Mouse (Mus musculus): ENCODE measurements around the gene Bcl7a. TPM values are rescaled to one million over a fixed set of nuclear protein-coding genes. Genes with fewer than 3 reads are reported as not detected.

Bcl7a gene
- total RNA-seq (2018; cell fraction: chromatin; rRNA removed): 10 to 100 TPM in 3 of 26 experiments, 1 to 10 TPM in 22, under 1 TPM in 1; 0.88 to 16.4 (median 3.6) TPM
- 1 to 10 TPM in 15 of 26 experiments, under 1 TPM in 11; 0.19 to 3.5 (median 1.1) TPM for total RNA-seq (2018; cell fraction: cytosol; rRNA removed)
- total RNA-seq (2018; cell fraction: nucleus; rRNA removed): 10 to 100 TPM in 4 of 26 experiments, 1 to 10 TPM in 18, under 1 TPM in 4; 0.45 to 21.1 (median 3.1) TPM
- 2.2 to 3.5 TPM (median 2.3 TPM) in 3 replicates for polyA plus RNA-seq (2018)

GRCm38 (mm10) chr5:123343707-123344627 lies at the start of gene Bcl7a:
TSS of gene Bcl7a (plus strand) at chr5:123343834.
- H3K4me3 ChIP-seq (ENCODE audit: inconsistent target): peak within 1 kb of the TSS; percentile 32
- H3K27ac ChIP-seq: no peak within 1 kb of the TSS
- WGBS (ENCODE audit: missing documents): 6% methylated on average over 38 of the region's 69 CpGs
- no peaks in the 10 kb centered on the region for H3K36me3 ChIP-seq (ENCODE audit: inconsistent target)
- peaks cover 2% of the 10 kb centered on the region; the same call in 1 of the 2 replicates for H3K79me2 ChIP-seq (ENCODE audit: inconsistent target)

DNA sequence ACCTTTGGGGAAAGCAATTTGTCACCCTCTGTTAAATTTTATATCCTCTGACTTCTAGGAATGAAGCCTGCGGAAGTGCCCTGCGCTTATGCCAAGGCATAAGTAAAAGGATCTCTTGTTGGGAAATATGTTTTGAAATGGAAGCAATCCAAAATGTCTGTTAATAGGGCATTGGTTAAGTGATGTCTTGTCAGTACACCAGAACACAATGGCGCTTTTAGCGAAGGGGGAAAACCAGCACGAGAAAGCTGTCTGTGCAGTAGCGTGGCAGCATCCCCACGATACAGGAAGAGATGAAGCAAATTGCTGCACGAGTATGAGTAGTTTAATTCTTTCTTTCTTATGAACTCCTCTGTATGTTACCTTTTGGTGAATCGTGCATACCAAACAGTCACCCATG lies 49.0 kb upstream of the Bcl7a start:
- no peaks in the 10 kb centered on the region for H3K79me2 ChIP-seq (ENCODE audit: inconsistent target)
- WGBS (ENCODE audit: missing documents): 81% methylated on average over 8 of the region's 9 CpGs
- H3K36me3 ChIP-seq (ENCODE audit: inconsistent target): no peaks in the 10 kb centered on the region
- no peak overlapping the region for H3K4me3 ChIP-seq (ENCODE audit: inconsistent target)
- H3K27ac ChIP-seq: no peak overlapping the region

DNA sequence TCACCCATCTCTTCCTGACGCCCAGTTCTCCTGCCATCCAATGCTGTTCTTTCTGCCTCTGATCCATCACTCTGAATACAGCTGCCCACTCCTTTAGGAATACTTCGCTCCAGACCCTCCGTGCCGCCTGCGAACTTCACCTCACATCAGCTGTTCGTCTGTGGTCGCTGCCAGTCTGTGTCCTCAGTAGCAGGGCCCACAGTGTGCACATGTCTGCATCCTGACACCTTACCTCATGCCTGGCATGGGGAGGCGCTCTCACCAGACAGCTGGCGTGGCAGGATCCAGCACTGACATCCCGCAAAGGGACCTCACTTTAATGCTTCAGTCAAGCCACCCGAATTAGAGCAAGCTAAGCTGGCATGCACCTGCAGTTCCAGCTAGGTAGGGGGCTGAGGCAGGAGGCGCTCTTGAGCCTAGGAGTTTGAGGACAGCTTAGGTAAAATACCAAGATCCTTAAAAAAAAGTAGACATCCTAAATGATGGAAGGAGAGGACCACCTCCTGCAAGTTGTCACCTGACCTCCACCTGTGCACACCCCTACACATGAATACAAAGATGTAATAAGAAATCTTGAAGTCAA lies 47.3 kb upstream of the Bcl7a start:
- Histone ChIP-seq H3K36me3 (ENCODE audit: inconsistent target) (no peaks in the 10 kb centered on the region), H3K27ac (no peak overlapping the region), H3K4me3 (ENCODE audit: inconsistent target) (no peak overlapping the region), H3K79me2 (ENCODE audit: inconsistent target) (no peaks in the 10 kb centered on the region)
- WGBS (ENCODE audit: missing documents): 80% methylated on average over 12 of the region's 12 CpGs

- no peak overlapping the region for H3K4me3 ChIP-seq (ENCODE audit: inconsistent target)
- no peak overlapping the region for H3K27ac ChIP-seq
- 73% methylated on average over 23 of the region's 23 CpGs for WGBS (ENCODE audit: missing documents)
- no peaks in the 10 kb centered on the region for H3K79me2 ChIP-seq (ENCODE audit: inconsistent target)
- no peaks in the 10 kb centered on the region for H3K36me3 ChIP-seq (ENCODE audit: inconsistent target)
Observed at GRCm38 (mm10) chr5:123296972-123297754, 46.5 kb upstream of the Bcl7a start.

GRCm38 (mm10) chr5:123297830-123298229 lies 45.8 kb upstream of the Bcl7a start:
- no peak overlapping the region for H3K27ac ChIP-seq
- H3K4me3 ChIP-seq (ENCODE audit: inconsistent target): no peak overlapping the region
- H3K36me3 ChIP-seq (ENCODE audit: inconsistent target): no peaks in the 10 kb centered on the region
- no peaks in the 10 kb centered on the region for H3K79me2 ChIP-seq (ENCODE audit: inconsistent target)
- 85% methylated on average over 7 of the region's 7 CpGs for WGBS (ENCODE audit: missing documents)

DNA sequence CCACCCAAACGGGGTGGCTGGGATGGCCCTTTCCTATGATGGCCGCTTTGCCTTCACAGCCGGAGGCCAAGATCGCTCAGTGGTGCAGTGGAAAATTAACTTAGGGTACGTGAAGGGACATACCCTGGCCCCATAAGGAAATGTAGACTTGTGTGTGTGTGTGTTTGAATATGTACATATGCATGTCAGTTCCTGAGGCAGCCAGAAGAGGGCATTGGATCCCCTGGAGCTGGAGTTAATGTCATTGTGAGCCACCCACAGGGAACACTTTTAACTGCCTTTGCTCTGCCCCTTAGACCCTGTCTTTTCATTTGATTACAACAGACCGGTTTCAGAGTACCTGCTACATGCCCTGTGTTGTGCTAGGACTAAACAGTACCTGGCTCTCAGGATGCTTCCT lies 45.1 kb upstream of the Bcl7a start:
- no peak overlapping the region for H3K27ac ChIP-seq
- H3K36me3 ChIP-seq (ENCODE audit: inconsistent target): no peaks in the 10 kb centered on the region
- H3K4me3 ChIP-seq (ENCODE audit: inconsistent target): no peak overlapping the region
- no peaks in the 10 kb centered on the region for H3K79me2 ChIP-seq (ENCODE audit: inconsistent target)
- WGBS (ENCODE audit: missing documents): 92% methylated on average over 6 of the region's 6 CpGs

DNA sequence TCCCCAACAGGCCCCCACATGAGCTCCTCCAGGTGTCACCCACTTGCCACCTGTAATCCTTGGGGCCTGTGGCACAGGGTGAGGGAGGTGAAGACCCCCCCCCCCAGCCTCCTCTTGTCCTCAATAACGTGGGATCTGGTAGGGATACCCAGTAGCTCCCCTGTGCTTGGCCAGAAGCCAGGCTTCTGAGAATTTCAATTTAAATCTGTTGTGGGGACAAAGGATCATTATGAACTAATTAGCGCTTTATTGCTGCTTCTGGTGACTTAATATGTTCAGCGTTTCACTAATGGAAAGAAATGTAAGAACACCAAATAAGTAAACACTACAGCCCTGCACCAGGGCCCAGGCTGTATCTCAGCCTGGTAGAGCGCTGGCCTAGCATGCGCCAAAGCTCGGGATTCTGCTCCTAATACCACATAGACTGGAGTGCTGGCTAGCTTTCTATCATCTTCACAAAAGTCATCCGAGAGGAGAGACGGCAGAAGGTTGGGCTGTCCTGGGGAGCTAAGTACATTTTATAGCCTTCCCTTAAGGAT lies 43.1 kb upstream of the Bcl7a start:
- no peaks in the 10 kb centered on the region for H3K79me2 ChIP-seq (ENCODE audit: inconsistent target)
- H3K4me3 ChIP-seq (ENCODE audit: inconsistent target): no peak overlapping the region
- no peaks in the 10 kb centered on the region for H3K36me3 ChIP-seq (ENCODE audit: inconsistent target)
- WGBS (ENCODE audit: missing documents): 90% methylated on average over 8 of the region's 8 CpGs
- H3K27ac ChIP-seq: no peak overlapping the region

GRCm38 (mm10) chr5:123301780-123302521 lies 41.7 kb upstream of the Bcl7a start:
- no peaks in the 10 kb centered on the region for H3K79me2 ChIP-seq (ENCODE audit: inconsistent target)
- 90% methylated on average over 20 of the region's 20 CpGs for WGBS (ENCODE audit: missing documents)

GRCm38 (mm10) chr5:123307630-123308282 lies 35.9 kb upstream of the Bcl7a start:
- no peak overlapping the region for H3K27ac ChIP-seq
- H3K4me3 ChIP-seq (ENCODE audit: inconsistent target): no peak overlapping the region
- H3K36me3 ChIP-seq (ENCODE audit: inconsistent target): no peaks in the 10 kb centered on the region
- WGBS (ENCODE audit: missing documents): 95% methylated on average over 18 of the region's 18 CpGs
- no peaks in the 10 kb centered on the region for H3K79me2 ChIP-seq (ENCODE audit: inconsistent target)

More at GRCm38 (mm10) chr5:123301780-123302521, 41.7 kb upstream of the Bcl7a start:
- Histone ChIP-seq H3K27ac (no peak overlapping the region), H3K36me3 (ENCODE audit: inconsistent target) (no peaks in the 10 kb centered on the region), H3K4me3 (ENCODE audit: inconsistent target) (no peak overlapping the region)

DNA sequence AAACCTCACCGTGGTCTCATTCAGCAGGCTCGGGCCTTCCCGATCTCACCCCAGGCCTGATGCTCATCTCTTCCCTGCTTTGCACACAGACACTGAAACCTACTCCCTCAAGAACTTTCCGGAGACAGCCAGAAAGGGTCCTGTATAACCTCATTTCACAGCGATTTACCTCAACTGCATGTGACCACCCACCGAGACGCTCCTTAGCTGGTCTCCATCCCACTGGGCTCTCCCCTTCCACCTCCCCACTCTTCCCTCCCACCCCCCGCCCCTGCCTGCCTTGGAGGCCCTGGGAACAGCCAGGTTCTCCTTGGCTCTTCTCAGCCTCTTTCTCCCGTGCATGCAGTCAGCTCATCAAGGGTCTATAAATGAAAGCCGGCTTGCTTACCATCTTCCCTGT lies 33.8 kb upstream of the Bcl7a start:
- Histone ChIP-seq H3K79me2 (ENCODE audit: inconsistent target) (no peaks in the 10 kb centered on the region), H3K36me3 (ENCODE audit: inconsistent target) (no peaks in the 10 kb centered on the region), H3K27ac (no peak overlapping the region), H3K4me3 (ENCODE audit: inconsistent target) (no peak overlapping the region)
- 87% methylated on average over 10 of the region's 10 CpGs for WGBS (ENCODE audit: missing documents)

DNA sequence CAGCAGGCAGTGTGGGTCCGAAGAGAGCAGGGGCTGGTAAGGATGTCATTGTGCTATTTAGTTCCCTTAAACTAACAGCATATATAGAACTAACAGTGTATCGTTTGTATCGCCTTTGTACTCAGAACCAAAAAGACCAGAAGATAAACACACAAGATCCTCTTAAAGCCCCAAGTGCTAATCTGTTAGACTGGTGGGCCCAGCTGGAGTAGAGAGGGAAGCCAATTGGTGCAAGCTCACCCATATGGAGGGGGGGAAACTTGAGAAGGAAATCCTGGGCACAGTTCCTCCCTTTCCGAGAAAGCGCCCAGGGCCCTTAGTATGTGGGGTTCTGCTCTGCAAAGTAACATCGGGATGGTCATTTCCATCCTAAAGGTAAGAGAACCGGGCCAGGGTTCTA lies 33.4 kb upstream of the Bcl7a start:
- Histone ChIP-seq H3K4me3 (ENCODE audit: inconsistent target) (no peak overlapping the region), H3K79me2 (ENCODE audit: inconsistent target) (no peaks in the 10 kb centered on the region), H3K36me3 (ENCODE audit: inconsistent target) (no peaks in the 10 kb centered on the region), H3K27ac (no peak overlapping the region)
- WGBS (ENCODE audit: missing documents): 83% methylated on average over 7 of the region's 7 CpGs

- Histone ChIP-seq H3K79me2 (ENCODE audit: inconsistent target) (no peaks in the 10 kb centered on the region), H3K27ac (no peak overlapping the region), H3K4me3 (ENCODE audit: inconsistent target) (no peak overlapping the region), H3K36me3 (ENCODE audit: inconsistent target) (no peaks in the 10 kb centered on the region)
- WGBS (ENCODE audit: missing documents): 81% methylated on average over 12 of the region's 12 CpGs
Observed at GRCm38 (mm10) chr5:123313058-123313630, 30.5 kb upstream of the Bcl7a start.

- Histone ChIP-seq H3K79me2 (ENCODE audit: inconsistent target) (no peaks in the 10 kb centered on the region), H3K4me3 (ENCODE audit: inconsistent target) (no peak overlapping the region), H3K36me3 (ENCODE audit: inconsistent target) (no peaks in the 10 kb centered on the region), H3K27ac (no peak overlapping the region)
- WGBS (ENCODE audit: missing documents): 46% methylated on average over 11 of the region's 11 CpGs
Observed at GRCm38 (mm10) chr5:123313851-123314380, 29.7 kb upstream of the Bcl7a start.

All from macrophage (primary cell).